8 mouse cellular contexts compared by ENCODE assay signal in the genomic region with DNA sequence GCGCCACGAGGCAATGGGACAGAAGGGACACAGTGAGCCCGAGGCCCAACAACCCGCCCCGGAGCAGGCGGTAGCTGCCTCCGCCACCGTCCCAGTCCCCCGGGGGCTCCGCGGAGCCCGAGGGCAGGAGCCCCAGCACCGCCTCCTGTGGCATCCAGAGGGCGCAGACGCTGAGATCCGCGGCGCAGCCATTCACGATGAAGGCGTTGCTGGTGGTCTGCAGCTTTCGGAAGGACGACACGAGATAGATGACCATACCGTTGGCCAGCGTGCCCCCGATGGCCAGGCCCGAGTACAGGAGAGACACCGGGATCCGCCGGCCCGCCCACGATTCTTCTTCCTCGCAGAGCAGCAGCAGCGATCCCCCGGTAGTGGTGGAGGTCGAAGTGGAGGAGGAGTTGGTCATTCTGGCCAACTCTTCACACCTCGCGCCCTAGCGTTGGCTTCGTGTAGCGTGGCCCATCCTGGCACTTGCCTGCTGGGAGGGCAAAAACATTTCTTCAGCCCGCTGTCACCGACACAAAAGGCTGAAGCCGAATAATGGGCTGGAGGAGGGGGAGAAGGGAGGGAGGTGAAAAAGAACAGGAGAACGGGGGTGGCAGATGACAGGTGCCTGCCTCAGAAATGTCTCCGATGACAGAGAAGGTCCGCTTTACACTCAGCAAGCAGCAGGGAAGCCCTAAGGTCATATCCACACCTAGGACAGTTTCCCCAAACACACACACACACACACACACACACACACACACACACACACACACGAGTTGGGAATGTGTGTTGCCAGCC. TPM values are rescaled to one million over a fixed set of nuclear protein-coding genes. Genes with fewer than 3 reads are reported as not detected.
A peak's percentile ranks its signal among the peaks of the same experiment; 100 is the strongest.
DNase-seq lines count a peak whose midpoint lies in the region.

No protein-coding gene starts in this region.

- peak; percentile 14 to 19 for DNase-seq in lung, adult 18-20 months
- no peak for DNase-seq in lung, postnatal 25 days (ENCODE audit: low spot score)
- peak; percentile 68 for DNase-seq in embryo, embryonic 10 days (ENCODE audit: low spot score)
- peak; percentile 22 to 26 for DNase-seq in gastrocnemius, postnatal 4 days (ENCODE audit: low spot score in 2 of 2)
- DNase-seq in kidney, postnatal 10 days, result peak; percentile 53
- DNase-seq in lung, postnatal 10 days, result peak; percentile 23
- peak; percentile 77 for DNase-seq in retina, postnatal 1 day
- no peak for DNase-seq in adipocyte (ENCODE audit: low spot score)

RNA-seq across cellular contexts. Expression of gene Gpr88, which starts 0.9 kb away (rescaled TPM):
- total RNA-seq in gastrocnemius, postnatal 4 days (2021), result under 1 TPM; 0.08 to 0.10 TPM

Comparison
In these comparisons a context has a peak if more than half of its experiments do, and no peak if none do; other contexts are left out.
1. DNase-seq: peak in lung, adult 18-20 months (2 of 2), embryo, embryonic 10 days (single experiment), gastrocnemius, postnatal 4 days (2 of 2), kidney, postnatal 10 days (single experiment), lung, postnatal 10 days (single experiment) and retina, postnatal 1 day (single experiment); none in lung, postnatal 25 days (single experiment) and adipocyte (single experiment).